Mouse (Mus musculus) myocyte (in vitro differentiated cells): ENCODE results near the gene Ctu2. TPM values are rescaled to one million over a fixed set of nuclear protein-coding genes. Genes with fewer than 3 reads are reported as not detected.

ENCODE experiments used
- H3K27me3 ChIP-seq: one replicate; pipeline ENCODE4 v1.6.1; 2011; ENCODE audit not compliant: control insufficient read depth, insufficient read depth, insufficient read length
- H3K36me3 ChIP-seq: one replicate; pipeline ENCODE4 v1.6.1; 2011; ENCODE audit not compliant: control insufficient read depth, insufficient read depth
- H3K4me2 ChIP-seq: one replicate; pipeline ENCODE4 v1.6.1; 2011; ENCODE audit warnings: low read depth, control low read depth
- H3K4me3 ChIP-seq: one replicate; pipeline ENCODE4 v1.5.1; 2011; ENCODE audit warnings: mild to moderate bottlenecking, control low read depth, moderate library complexity
- H3K79me2 ChIP-seq: one replicate; pipeline ENCODE4 v1.6.1; 2011; ENCODE audit not compliant: control insufficient read depth, insufficient read depth
- H3ac ChIP-seq: one replicate; pipeline ENCODE4 v1.6.1; 2011; ENCODE audit not compliant: control insufficient read depth, insufficient read length
- CEBPB ChIP-seq: IDR thresholded peaks from 2 replicates; pipeline ENCODE4 v1.6.1; 2011; ENCODE audit warnings: mild to moderate bottlenecking, moderate library complexity; ENCODE audit not compliant: poor library complexity, insufficient read depth, severe bottlenecking
- E2F4 ChIP-seq: IDR thresholded peaks from one replicate; pipeline ENCODE4 v1.6.1; 2011; ENCODE audit warnings: mild to moderate bottlenecking, control low read depth, moderate library complexity; ENCODE audit not compliant: insufficient read depth
- MAX ChIP-seq: IDR thresholded peaks from one replicate; pipeline ENCODE4 v1.6.1; 2011; ENCODE audit warnings: low read depth, mild to moderate bottlenecking, control low read depth
- MYOD1 ChIP-seq, 3 experiments: IDR thresholded peaks; one replicate each; pipeline ENCODE4 v1.6.1; 2011; ENCODE audit warnings: control low read depth in 2 of 3, low read depth in 2 of 3, mild to moderate bottlenecking in 2 of 3, moderate library complexity in 1 of 3; ENCODE audit not compliant: insufficient read length in 2 of 3, control insufficient read depth in 1 of 3
- MYOG ChIP-seq, 3 experiments: IDR thresholded peaks; one replicate each; pipeline ENCODE4 v1.6.1; 2011; ENCODE audit warnings: control low read depth in 2 of 3, low read depth in 2 of 3, mild to moderate bottlenecking in 2 of 3; ENCODE audit not compliant: insufficient read length in 2 of 3, control insufficient read depth in 1 of 3, insufficient read depth in 1 of 3
- POLR2A ChIP-seq: IDR thresholded peaks from one replicate; pipeline ENCODE4 v1.6.1; 2011; ENCODE audit warnings: low read depth, mild to moderate bottlenecking, control low read depth, moderate library complexity; ENCODE audit not compliant: insufficient read length
- POLR2AphosphoS2 ChIP-seq: IDR thresholded peaks from one replicate; pipeline ENCODE4 v1.6.1; 2011; ENCODE audit warnings: low read depth, control low read depth; ENCODE audit not compliant: insufficient read length
- REST ChIP-seq: IDR thresholded peaks from one replicate; pipeline ENCODE4 v1.6.1; 2011; ENCODE audit warnings: mild to moderate bottlenecking, control low read depth, moderate library complexity; ENCODE audit not compliant: insufficient read depth, insufficient read length
- SRF ChIP-seq: IDR thresholded peaks from one replicate; pipeline ENCODE4 v1.6.1; 2011; ENCODE audit warnings: low read depth; ENCODE audit not compliant: control insufficient read depth, insufficient read length
- TCF12 ChIP-seq: IDR thresholded peaks from one replicate; pipeline ENCODE4 v1.6.1; 2011; ENCODE audit warnings: mild to moderate bottlenecking, control low read depth; ENCODE audit not compliant: poor library complexity, insufficient read depth, severe bottlenecking
- TCF3 ChIP-seq: IDR thresholded peaks from one replicate; pipeline ENCODE4 v1.6.1; 2011; ENCODE audit warnings: low read depth, control low read depth; ENCODE audit not compliant: insufficient read length
- USF1 ChIP-seq: IDR thresholded peaks from one replicate; pipeline ENCODE4 v1.6.1; 2011; ENCODE audit warnings: low read depth, mild to moderate bottlenecking, control low read depth, moderate library complexity
- polyA plus RNA-seq: library from polyadenylated mRNA; unstranded; fragments of >200 nt; fragmentation: generic; extraction: Trizol; gene quantifications from one replicate; pipeline ENCODE4 v1.2.1, GENCODE M21; 2012; ENCODE audit warnings: missing spikeins

Gene Ctu2
- polyA plus RNA-seq, 1 experiment, result 31.5 TPM

DNA sequence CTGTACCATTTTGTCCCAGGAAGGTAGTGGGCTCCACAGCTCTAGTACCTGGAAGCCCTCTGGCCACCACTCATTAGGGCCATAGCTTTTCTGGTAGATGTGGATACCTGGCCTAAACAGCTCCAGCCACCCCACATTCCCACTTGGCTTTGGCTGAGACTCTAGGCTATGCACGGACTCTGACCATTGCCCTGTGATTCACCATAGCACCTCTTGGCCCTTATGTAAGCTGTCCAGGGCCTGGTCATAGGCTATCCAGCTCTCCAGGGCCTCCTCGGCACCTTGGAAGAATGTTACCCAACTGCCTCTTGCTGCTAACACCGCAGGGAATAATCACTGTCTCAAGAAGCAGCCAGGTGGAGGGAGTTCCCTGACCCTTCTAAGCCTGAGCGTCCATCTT is 53.2 kb downstream of the Ctu2 start:
- Histone ChIP-seq H3K79me2 (peaks cover 95% of the 10 kb centered on the region), H3K27me3 (no peaks in the 10 kb centered on the region), H3ac (no peak overlapping the region), H3K36me3 (no peaks in the 10 kb centered on the region), H3K4me3 (no peak overlapping the region), H3K4me2 (no peak overlapping the region)
- no peak for TF ChIP-seq E2F4
- TF ChIP-seq CEBPB, result no peak
- no peak for TF ChIP-seq POLR2A
- TF ChIP-seq POLR2AphosphoS2, result no peak
- no peak for TF ChIP-seq MYOG (IDR thresholded peaks at IDR 0.05; ENCODE audit: control insufficient read depth in 1 of 3, insufficient read depth in 1 of 3, insufficient read length in 2 of 3, low read depth in 2 of 3)
- TF ChIP-seq TCF3, result no peak

DNA sequence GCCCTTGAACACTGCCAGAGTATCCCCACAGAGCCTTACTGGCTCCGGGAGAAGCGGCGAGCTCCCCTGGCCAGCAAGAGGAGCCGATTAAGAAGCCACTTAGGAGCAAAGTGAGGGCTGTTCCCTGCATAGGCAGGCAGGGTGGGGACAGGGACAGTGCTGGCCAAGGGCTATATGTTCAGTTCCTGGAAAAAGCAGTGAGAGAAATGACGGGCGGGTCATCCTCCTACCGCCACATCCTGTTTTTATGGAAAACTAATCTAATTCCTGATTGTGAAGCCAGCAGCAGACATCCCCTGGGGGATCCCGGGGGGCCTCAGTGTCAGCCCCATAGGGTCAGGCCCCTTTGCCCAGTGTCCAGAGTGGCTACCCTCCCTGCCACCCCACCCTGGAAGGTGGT is 55.4 kb downstream of the Ctu2 start:
- no peaks in the 10 kb centered on the region for H3K27me3 ChIP-seq
- peaks cover 93% of the 10 kb centered on the region for H3K79me2 ChIP-seq
- H3ac ChIP-seq, result no peak overlapping the region
- TF ChIP-seq USF1 (no peak), MYOD1 (IDR thresholded peaks at IDR 0.05; ENCODE audit: control insufficient read depth in 1 of 3, insufficient read length in 2 of 3, low read depth in 2 of 3) (no peak), E2F4 (no peak), REST (no peak), MAX (no peak), CEBPB (no peak), TCF3 (no peak), POLR2A (no peak), MYOG (IDR thresholded peaks at IDR 0.05; ENCODE audit: control insufficient read depth in 1 of 3, insufficient read depth in 1 of 3, insufficient read length in 2 of 3, low read depth in 2 of 3) (no peak), SRF (no peak), POLR2AphosphoS2 (no peak), TCF12 (no peak)
- no peak overlapping the region for H3K4me3 ChIP-seq
- no peaks in the 10 kb centered on the region for H3K36me3 ChIP-seq
- no peak overlapping the region for H3K4me2 ChIP-seq

Other genes with a start within 250 kb of the Ctu2 start
- 22.6 TPM for gene Zfpm1, start 194.0 kb upstream of the Ctu2 start, polyA plus RNA-seq
- not detected for gene Trhr2, start 115.4 kb upstream of the Ctu2 start, polyA plus RNA-seq
- 28.8 TPM for gene Zc3h18, start 99.5 kb upstream of the Ctu2 start, polyA plus RNA-seq
- gene Il17c, start 54.1 kb upstream of the Ctu2 start, polyA plus RNA-seq, result not detected
- not detected for gene Cyba, start 43.2 kb upstream of the Ctu2 start, polyA plus RNA-seq
- gene Mvd, start 32.7 kb upstream of the Ctu2 start, polyA plus RNA-seq, result 85.3 TPM
- gene Snai3, start 15.4 kb upstream of the Ctu2 start, polyA plus RNA-seq, result 1.3 TPM
- 36.3 TPM for gene Rnf166, start 79 bp upstream of the Ctu2 start, polyA plus RNA-seq
- 156 TPM for gene Piezo1, start 75.2 kb downstream of the Ctu2 start, polyA plus RNA-seq
- 19.7 TPM for gene Cdt1, start 91.9 kb downstream of the Ctu2 start, polyA plus RNA-seq
- 261 TPM for gene Aprt, start 100.8 kb downstream of the Ctu2 start, polyA plus RNA-seq
- 17.6 TPM for gene Galns, start 135.3 kb downstream of the Ctu2 start, polyA plus RNA-seq
- gene Trappc2l, start 135.5 kb downstream of the Ctu2 start, polyA plus RNA-seq, result 95.7 TPM
- gene Pabpn1l, start 146.6 kb downstream of the Ctu2 start, polyA plus RNA-seq, result 0.55 TPM
- gene Cbfa2t3, start 223.0 kb downstream of the Ctu2 start, polyA plus RNA-seq, result 29.5 TPM